Mouse (Mus musculus): ENCODE measurements around the gene H2afv.
A peak's percentile ranks its signal among the peaks of the same experiment; 100 is the strongest.

Gene H2afv

GRCm38 (mm10) chr11:6388726-6389413 is 55.4 kb downstream of the H2afv start, which contains the start of gene Zmiz2:
Zmiz2 (plus strand) TSS chr11:6389074.
- DNase-seq = peak; percentile 94

- DNase-seq = no peak
Observed at GRCm38 (mm10) chr11:6388126-6388725, 56.0 kb downstream of the H2afv start.

DNA sequence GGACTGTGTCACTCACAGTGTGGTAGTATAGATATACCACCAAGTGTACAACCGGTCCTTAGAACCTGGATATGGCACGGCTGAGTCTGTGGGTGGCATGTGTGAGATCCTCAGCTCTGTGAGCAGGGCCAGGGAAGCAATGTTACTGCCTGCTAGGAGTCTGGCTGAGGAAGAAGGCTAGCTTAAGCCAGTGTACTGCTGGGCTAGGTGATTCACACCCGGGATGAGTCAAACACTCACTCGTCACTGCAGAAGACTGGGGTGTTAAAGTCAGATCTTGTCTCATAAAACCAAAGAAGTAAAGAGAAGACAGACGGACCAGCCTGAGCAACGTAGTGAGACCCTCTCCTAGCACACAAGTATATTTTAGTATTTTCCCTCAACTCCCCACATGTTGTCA is 63.3 kb downstream of the H2afv start:
- DNase-seq = no peak
